Mouse (Mus musculus) spleen, adult 18-20 months (tissue): Measurements from ENCODE around the gene Dgcr2.

Experiments
- DNase-seq, 2 experiments: peaks; one replicate each; pipeline ENCODE4 v3.0.0; 2022; ENCODE audit warnings: mixed read lengths in 2 of 2

Dgcr2 gene

GRCm38 (mm10) chr16:17898462-17898861 lies at the start of gene Dgcr2, which contains the start of gene Tssk2:
Gene Dgcr2, minus strand, starts transcription at chr16:17898562.
Gene Tssk2, plus strand, starts transcription at chr16:17898637.
- DNase-seq = no peak

GRCm38 (mm10) chr16:17945081-17945831 lies 46.9 kb upstream of the Dgcr2 start:
- DNase-seq = no peak

GRCm38 (mm10) chr16:17943466-17943865 lies 45.1 kb upstream of the Dgcr2 start:
- DNase-seq = no peak

GRCm38 (mm10) chr16:17939255-17939751 lies 40.9 kb upstream of the Dgcr2 start:
- DNase-seq = no peak

GRCm38 (mm10) chr16:17938821-17939220 lies 40.5 kb upstream of the Dgcr2 start:
- peak; percentile 56 to 74 for DNase-seq

GRCm38 (mm10) chr16:17938187-17938586 lies 39.8 kb upstream of the Dgcr2 start:
- DNase-seq = no peak

GRCm38 (mm10) chr16:17936776-17937175 lies 38.4 kb upstream of the Dgcr2 start:
- DNase-seq = no peak

- no peak for DNase-seq
Observed at GRCm38 (mm10) chr16:17934445-17934910, 36.1 kb upstream of the Dgcr2 start.

GRCm38 (mm10) chr16:17933594-17934444 lies 35.5 kb upstream of the Dgcr2 start:
- DNase-seq = no peak

- no peak for DNase-seq
Observed at GRCm38 (mm10) chr16:17931906-17932460, 33.6 kb upstream of the Dgcr2 start.

- DNase-seq = no peak
Observed at GRCm38 (mm10) chr16:17929631-17930030, 31.3 kb upstream of the Dgcr2 start.

GRCm38 (mm10) chr16:17929211-17929610 lies 30.8 kb upstream of the Dgcr2 start:
- DNase-seq = no peak

GRCm38 (mm10) chr16:17928627-17929104 lies 30.3 kb upstream of the Dgcr2 start:
- peak; percentile 62 to 72 for DNase-seq

GRCm38 (mm10) chr16:17928087-17928580 lies 29.8 kb upstream of the Dgcr2 start, which contains the start of gene Slc25a1:
Gene Slc25a1, minus strand, starts transcription at chr16:17928219.
- peak; percentile 71 to 82 for DNase-seq

GRCm38 (mm10) chr16:17927351-17928082 lies 29.2 kb upstream of the Dgcr2 start:
- peak; percentile 39 to 53 for DNase-seq

GRCm38 (mm10) chr16:17922163-17922538 lies 23.8 kb upstream of the Dgcr2 start:
- DNase-seq = no peak

- DNase-seq = peak; percentile 87 to 91
Observed at GRCm38 (mm10) chr16:17921325-17922162, 23.2 kb upstream of the Dgcr2 start.

GRCm38 (mm10) chr16:17920586-17920985 lies 22.2 kb upstream of the Dgcr2 start:
- DNase-seq = no peak

GRCm38 (mm10) chr16:17914307-17915249 lies 16.2 kb upstream of the Dgcr2 start, which contains the start of gene Gsc2:
Gene Gsc2, minus strand, starts transcription at chr16:17915059.
- DNase-seq = no peak
